Mouse (Mus musculus): ENCODE results near the gene Nkx2-5.

Gene Nkx2-5

DNA sequence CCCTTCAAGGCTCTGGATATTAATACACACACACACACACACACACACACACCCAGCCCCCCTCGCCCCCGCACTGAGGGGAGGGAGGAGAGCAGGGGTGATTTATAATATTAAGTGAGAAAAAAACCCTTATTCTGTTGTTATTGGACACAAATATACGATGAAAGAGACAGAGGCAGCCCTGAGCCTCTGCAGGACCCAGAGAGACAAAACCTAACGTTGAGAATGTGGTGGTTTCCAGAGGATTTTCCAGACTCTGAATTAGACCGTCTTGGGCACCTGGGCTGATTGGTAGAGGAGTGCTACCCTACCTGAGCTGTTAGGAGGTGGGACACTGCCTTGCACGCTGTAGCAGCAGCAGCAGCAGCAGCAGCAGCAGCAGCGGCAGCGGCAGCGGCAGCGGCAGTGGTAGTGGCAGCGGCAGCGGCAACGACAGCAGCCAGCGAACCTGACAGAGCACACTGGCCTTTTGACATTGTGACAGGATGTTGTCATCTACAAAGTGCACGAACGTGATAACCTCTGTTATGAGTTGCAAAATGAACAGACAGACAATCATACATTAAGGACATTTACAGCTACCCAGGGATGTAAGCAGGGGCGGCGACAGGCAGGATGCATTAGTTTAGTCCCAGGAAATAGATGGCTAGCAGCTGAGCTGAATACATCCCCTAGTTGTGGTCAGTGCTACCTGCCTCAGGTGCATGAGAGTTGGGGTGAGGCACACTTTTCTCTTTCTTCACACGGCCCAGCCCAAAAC is 7.8 kb downstream of the Nkx2-5 start:
- no peak for DNase-seq (ENCODE audit: low spot score)

DNA sequence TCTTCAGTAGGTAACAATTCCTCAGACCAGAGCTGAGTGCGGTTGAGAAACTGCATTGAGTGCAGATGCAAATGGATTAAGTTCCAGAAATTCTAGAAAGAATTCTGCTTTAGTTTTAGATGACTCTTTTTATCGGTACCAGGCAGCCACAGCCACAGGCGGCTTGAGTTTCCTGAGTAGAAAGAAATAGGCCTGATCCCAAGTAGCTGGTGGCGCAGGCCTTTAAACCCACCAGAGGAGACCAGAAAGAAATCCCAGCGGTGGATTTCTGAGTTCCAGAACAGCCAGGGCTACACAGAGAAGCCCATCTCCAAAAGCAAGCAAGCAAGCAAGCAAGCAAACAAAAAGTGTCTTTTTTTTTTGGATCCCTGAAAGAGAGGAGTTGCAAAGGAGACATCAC is 8.4 kb downstream of the Nkx2-5 start:
- no peak for DNase-seq (ENCODE audit: low spot score)

DNA sequence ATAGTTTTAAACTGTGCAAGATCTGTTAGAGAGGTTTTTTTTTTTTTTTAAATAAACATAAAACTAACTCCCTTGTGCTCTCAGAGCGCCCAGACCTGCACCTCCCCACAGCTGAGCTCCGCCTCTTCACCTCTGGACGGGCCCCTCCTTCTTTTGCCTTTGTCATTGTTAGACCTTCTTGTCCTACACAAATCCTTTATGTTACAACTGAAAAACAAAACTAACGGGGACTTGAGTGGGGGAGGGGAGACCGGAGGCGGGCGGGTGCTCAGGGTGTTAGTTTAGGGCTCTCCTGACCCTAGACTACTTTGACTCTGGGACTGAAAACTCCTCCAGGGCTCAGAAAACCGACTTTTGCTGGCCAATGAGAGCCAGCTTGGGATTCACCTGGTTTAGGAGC is 8.9 kb downstream of the Nkx2-5 start:
- no peak for DNase-seq (ENCODE audit: low spot score)

DNA sequence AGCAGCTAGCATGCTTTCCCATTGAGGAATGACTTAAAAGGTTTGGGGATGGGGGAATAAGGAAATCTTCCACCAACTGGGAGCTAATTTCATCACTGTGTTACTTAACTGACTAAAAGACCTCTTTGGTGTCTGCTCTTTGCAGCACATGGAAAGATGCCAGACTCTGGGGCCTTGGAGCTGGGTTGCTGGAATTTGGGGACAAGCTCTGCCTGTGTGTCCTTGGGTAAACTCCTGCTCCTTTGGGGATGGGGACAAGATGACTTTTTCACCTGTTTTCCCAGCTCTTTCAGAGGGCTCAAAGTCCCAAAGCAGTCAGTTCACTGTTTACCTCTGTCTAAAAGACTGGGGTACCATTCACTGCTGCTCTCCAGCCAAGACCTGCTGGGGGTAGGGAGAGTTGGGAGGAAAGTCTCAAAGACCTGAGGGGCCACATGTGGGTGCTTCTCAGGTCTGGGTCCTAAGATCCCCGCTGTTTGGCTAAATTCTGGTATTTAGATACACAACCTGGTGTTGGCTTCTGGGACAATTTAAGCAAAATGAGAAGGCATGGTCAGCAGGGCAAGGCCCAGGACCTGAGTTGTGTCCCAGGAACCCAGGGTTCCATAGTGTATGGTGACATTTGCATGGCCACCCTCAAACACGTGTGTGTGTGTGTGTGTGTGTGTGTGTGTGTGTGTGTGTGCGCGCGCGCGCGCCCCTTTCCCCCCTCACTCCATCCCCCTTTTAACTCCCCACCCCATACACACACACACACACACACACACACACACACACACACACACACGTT is 9.6 kb downstream of the Nkx2-5 start:
- no peak for DNase-seq (ENCODE audit: low spot score)

DNA sequence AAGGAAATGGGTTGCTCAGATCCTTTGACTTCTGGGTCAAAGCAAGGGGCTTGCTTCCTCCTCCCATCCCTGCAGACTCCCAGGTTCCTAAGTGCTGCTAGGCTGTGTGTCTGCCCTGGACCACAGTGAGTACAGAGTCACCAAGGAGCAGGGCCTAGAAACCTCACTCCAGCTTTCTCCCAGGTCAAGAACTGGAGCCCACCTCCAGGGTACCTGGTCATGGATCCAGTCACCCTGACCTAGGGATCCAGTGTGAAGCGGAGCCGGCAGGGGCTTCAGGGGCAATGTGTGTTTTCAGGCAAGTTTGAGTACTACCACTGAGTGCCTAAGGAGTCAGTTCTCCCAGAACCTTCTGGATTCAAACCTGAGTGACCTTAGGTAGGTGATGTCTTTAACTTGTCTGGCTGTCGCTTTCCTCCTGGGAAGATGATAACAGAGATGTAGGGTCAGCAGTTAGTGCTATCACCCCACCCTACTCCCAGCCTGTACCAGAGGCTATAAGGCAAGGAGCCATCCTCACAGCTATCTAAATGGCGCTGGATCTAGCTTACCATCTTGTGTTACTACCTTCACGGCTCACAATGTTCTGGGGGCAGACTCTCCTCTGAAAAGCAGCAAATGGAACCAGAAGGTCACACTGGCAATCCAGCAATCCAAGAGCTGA is 10.4 kb downstream of the Nkx2-5 start:
- DNase-seq (ENCODE audit: low spot score) = no peak

DNA sequence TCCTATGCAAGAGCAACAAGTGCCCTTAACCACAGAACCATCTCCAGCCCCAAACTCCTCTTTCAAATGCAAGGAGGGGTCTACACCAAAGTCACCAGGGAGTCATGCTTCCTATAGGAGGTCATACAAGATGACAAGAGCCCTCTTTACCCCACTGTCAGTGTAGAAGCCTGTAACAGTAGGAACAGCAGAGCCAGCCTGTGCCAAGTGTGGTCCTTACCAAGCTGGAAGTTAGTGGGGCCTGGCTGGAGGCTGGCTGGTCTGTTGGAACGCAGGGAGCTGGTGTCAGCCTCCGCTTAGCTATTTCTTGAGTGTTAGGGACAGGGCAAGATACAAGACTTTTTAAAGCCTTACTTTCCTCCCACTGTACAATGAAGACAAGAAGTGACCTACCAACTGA is 11.0 kb downstream of the Nkx2-5 start:
- no peak for DNase-seq (ENCODE audit: low spot score)

DNA sequence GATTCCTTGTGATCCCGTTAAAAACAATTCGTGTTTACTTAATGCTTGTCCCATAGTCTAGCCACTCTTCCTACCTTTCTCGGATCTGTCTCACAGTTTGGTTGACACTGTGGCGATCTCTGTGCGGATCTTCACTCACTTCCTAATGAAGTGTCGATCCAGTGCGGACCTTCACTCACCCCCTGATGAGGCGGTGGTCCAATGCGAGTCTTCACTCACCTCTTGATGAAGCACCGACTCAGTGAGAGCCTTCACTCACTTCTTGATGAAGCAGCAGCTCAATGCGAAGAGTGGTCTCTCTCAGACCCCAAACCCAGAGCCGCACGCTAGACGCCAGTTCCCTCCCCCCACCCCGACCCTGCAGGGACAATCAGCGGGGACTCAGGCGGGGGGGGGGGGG is 18.7 kb downstream of the Nkx2-5 start:
- peak; percentile 30 for DNase-seq (ENCODE audit: low spot score)

DNA sequence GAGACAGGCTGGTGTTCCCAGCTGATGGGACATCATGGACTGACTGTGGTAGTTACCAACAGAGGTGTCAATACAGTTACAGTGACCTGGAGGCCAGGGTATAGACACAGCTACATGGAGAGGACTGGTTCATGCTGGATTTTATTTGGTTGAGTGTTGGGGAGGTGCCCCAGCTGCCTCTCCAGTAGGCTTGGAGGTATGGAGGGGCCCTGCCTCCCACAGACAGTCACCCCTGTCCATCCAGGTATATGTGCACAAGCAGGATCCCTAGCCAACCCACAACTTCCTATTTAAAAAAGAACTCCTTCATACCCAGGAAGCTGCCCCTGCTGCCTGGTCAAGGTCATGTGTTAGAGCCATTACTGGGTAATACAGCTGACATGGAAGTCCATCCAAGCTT is 27.0 kb downstream of the Nkx2-5 start:
- peak; percentile 29 for DNase-seq (ENCODE audit: low spot score)

DNA sequence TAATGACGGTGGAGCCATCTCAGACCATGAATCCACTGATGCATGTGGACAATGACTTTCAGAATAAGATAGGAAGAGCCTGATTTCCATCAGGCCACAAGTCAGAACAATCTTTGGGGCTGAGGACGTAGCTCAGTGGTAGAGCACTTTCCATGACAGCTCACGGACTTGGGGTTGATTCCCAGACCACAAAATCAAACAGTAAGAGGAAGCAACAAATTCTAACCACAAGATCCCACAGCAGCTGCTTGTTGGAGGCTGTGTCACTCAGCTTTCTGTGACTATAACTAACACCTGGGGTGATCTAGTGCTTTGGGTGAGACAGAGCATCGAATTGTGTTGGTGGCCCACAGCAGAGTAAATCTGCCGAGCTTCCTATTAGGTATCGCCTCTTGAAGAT is 28.0 kb downstream of the Nkx2-5 start:
- DNase-seq (ENCODE audit: low spot score) = peak; percentile 26

DNA sequence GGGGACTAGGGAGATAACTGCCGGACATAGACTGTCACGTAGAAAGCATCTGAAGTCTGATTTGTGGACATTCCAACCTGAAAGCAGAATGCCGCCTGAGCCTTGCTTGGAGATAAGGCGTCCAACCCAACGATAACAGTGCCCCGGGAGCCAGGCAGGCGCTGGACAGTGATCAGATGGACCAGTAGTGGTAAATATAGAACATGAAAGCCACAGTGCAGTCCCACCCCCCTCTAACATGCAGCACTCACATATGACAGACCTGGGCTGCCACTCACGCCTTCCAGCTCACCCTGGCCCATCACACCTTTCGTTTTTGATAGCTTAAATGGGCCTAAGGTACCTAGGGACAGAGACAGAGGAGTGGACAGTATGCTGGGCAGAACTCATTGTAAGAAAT is 31.3 kb downstream of the Nkx2-5 start:
- DNase-seq (ENCODE audit: low spot score) = peak; percentile 35

DNA sequence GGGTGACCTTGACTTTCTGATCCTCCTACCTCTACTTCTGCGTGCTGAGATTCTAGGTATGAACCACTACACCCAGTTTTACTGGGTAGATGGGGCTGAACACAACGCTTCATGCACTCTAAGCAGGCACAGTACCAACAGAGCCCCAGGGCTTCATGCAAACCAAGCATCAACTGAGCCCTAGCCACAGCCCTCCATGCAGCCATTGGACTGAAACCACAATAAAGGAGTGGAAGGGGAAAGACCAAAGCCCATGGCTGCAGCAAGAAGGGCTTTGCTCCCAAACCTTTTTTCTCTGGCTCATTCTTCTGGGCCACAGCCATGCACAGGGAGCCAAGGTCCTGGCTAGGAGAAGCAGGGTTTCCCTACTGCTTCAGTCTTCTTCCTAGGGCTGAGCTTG is 32.2 kb downstream of the Nkx2-5 start:
- no peak for DNase-seq (ENCODE audit: low spot score)

DNA sequence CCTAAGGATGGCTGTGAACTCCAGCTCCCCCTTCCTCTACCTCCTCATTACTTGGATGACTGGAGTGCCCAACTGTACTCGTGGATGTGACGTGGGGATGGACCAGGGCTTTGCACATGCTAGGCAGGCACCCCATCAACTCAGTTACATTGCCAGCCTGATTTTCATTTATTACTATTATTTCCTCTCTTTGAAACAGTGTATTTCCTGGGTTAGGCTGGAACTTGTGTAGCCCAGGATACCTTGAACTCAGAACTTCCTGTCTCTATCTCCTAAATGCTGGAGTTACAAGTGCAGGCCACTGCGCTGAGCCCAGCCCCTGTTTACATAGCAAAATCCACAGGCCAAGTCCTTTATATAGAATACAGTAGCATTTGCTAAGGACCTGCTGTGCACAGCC is 41.9 kb downstream of the Nkx2-5 start:
- DNase-seq (ENCODE audit: low spot score) = no peak

DNA sequence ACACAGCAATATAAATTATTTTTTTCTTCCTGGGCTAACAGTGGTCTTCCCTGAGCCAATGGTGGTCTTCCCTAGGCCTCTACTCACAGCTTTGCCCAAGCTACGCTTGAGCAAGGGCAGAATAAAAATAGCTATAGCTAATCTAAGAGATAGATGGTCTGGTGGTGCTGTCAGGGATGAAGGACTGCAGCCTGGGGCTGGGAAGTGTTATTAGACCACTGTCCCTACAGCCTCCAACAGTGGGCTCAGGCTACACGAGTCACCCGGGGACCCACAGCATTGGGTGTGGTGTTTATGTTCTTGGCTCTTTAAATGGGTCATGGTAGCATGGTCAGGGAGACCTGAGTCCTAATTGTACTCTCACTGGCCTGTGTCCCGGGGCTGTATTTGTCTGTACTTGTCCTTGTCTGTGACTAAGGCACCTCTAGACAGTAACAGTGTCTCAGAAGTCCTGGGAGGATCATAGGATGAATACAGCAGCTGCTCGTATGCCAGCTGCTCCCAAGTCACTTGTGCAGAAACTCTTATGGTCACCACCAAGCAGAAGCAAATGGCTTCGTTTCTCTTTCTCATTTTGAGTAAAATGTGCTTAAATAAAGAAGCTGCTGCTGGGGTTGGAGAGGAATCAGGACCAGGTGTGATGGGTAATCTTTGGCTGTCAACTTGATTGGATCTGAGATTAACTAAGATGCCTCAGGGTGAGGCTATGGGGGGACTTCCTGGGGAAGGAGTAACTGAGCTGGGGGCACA is 47.3 kb downstream of the Nkx2-5 start:
- DNase-seq (ENCODE audit: low spot score) = no peak

DNA sequence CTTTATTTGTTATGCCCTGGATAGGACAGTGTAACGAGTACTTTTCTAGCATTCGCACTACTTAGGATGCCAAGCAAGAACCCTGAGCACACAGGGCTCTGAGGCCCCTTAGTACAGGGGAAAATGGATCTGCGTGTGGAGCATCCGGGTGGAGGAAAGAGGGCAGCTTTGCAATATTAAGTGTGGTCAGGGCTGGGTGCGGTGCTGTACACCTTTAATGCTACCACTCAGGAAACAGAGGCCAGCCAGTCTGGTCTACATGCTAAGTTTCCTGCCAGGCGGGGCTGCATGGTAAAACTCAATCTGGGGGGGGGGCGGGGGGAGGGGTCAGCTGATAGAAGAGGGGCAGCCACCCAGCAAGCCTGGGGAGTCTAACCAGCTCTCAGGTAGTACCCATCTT is 49.4 kb downstream of the Nkx2-5 start:
- DNase-seq (ENCODE audit: low spot score) = peak; percentile 32

DNA sequence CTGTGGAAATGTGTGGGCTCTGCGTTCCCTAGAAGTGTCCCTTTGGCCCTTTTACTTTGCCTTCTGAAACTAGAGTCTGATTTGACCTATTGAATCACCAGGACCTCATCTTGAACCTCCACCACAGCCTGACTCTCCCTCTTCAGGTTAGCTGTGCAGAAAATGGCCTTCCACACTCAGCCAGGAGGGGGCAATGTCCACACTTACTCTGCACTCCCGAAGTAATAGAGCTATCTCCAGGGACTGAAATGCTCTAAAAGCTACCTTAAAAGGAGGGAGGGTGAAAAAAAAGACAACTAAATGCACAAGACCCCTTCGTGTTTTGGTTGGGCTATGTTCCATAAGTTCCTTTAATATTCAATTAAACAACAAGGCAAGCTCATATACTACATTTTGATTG is 50.1 kb downstream of the Nkx2-5 start:
- DNase-seq (ENCODE audit: low spot score) = peak; percentile 81

DNA sequence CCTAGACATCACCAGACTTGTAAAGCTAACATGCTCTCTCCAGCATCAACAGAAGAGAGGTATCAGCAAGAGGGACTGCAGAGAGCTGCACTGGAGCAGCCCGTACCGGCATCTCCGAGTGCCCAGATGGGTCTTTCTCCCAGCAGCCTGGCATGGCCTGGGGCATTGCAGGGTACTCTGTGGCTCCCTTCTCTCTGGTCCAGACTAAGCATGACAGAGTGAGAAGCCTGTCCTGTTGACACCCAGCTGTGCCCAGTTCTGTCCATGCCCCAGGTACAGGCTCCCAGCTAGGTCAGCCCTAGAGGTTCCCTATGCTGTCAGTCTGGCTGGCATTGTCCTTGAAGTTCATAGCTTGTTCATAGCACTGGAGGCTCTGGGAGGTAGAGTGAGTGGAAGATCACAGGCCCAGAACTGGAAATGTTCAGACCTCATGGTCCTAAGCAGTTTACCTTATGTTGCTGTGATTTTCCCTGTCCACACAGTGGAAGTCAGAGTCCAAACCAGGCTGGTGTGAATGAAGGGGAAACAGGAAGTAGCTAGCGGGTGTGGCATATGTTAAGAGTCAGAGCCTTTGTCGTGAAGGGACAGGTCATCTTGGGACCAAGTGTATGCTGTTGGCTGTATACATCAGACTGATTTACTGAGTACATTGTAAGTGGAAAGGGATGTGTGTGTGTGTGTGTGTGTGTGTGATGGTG is 51.6 kb downstream of the Nkx2-5 start:
- peak; percentile 36 for DNase-seq (ENCODE audit: low spot score)

DNA sequence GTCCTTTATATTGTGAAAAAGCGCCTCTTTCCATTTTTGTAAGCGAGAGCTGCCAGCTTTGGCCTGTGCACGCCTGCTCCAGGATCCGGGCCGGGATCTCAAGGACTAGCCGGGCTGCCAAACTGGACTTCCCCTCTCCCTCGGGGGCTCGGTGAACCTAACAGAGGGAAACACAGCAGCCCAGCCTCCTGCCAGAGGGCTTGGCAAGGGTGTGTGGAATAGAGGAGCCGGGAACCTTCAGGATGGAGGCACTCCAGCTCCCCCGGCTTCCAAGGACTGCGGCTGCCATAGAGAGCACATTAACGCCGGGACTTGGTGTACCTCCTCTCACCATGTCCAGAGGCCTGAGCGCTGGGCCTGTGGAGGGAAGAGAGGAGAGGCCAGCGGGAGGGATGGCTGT is 52.7 kb downstream of the Nkx2-5 start:
- DNase-seq (ENCODE audit: low spot score) = peak; percentile 55

DNA sequence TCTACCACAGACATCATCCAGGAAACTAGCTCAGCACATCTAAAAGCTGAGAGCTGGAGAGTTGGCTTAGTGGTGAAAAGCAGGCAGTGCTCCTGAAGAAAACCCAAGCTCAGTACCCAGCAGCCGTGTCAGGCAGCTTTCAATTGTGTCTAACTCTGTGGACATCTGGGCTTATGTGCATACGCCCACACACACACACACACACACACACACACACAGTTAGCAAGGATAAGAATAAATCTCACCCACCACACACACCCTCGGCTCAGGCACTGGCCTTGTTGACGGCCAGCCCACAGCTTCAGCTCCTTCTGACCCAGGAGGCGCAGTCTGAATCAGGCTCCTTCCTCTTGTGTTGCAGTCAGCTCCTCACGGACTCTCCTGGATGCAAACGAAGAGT is 53.2 kb downstream of the Nkx2-5 start:
- DNase-seq (ENCODE audit: low spot score) = peak; percentile 37

DNA sequence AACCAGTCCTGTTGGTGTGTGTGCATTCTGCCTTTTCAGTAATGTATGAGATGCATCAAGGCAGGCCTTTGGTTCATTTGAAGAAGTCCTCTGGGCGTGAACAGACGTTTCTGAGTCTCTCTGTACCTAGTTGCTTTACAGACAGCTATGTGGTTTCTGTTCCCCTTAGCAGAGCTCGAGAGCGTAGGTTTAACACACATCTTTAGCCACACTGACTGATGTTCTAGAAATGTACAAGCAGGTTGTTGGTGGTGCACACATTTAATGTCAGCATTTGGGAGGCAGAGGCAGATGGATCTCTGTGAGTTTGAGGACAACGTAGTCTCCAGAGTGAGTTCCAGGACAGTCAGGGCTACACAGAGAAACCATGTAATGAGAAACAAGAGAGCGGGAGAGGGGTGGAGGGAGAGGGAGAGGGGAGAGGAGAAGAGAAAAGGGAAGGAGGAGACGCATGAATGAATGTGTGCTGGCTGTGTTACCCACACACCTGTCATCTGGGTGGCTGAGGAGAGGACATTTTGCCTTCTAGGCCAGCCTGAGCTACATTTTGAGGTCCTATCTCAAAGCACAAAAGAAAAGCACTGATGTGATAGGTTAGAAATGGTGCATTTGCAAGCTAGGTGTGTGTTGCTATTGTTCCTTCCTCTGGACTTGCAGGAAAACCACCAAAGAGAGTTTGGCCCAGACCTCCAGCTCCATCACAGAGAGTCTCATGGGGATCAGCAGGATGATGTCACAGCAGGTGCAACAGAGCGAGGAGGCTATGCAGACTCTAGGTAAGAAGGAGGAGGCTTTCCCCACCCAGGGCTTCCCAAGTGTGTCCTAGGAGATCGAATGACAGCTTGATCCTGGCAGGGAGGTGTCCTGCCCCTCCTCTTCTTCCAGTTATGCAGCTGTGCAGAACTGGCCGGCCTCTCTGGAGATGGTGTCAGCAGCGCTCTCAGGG is 54.3 kb downstream of the Nkx2-5 start:
- DNase-seq (ENCODE audit: low spot score) = peak; percentile 38

DNA sequence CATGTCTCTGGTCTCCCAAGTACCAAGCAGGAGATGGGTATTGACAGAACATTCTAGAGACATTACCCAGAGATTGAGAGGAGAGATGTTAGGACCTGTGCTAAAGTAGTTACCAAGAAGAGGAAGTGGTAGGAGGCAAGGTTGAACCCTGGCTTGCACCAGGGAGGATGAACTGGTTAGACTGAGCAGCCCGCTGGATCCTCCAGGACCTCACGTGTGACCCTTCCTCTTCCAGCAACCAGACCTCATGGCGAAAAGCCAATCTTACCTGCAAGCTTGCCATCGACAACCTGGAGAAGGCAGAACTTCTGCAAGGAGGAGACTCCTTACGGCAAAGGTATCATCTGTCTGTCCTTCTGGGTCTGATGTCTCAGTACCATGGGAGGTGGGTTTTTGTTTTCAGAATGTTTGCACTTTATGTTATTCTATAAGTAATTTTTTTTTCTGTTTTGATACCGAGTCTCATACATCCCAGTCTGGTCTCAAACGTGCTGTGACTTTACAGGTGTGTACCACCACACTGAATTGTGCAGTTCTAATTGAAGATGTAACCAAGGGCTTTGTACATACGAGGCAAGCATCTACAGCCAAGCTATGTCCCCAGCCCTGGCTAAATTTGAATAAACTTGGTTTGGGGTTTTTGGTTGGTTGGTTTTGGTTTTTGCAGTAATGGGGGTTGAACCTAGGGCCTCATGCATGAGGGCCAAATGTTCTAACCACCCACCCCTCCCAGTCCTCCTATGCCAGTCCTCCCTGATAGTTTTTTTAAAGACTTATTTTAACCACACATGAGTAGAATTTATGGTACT is 55.1 kb downstream of the Nkx2-5 start:
- DNase-seq (ENCODE audit: low spot score) = peak; percentile 41
